Mouse (Mus musculus): ENCODE data around the gene Gm5148.

The Gm5148 gene

DNA sequence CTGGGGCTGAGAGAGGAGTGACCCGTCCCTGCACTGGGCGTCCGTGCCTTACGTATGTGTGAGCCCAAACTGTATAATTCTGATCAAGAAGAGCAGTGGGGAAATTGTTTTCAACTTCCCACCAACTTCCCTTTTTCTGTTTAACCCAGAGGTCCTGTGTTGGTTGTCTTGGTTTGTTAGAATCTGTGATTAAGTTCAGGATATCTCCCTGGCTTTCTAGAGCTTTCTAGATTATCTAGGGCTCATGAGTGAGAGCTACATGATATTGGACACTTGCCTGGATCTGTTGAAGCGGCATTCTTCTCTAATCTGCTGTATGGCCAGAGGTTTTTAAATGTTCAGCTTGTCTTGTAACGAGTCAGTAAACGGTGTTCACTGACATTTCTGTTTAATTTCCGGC, 30.7 kb downstream of the Gm5148 start:
- DNase-seq (ENCODE audit: low spot score in 2 of 2) = no peak

DNA sequence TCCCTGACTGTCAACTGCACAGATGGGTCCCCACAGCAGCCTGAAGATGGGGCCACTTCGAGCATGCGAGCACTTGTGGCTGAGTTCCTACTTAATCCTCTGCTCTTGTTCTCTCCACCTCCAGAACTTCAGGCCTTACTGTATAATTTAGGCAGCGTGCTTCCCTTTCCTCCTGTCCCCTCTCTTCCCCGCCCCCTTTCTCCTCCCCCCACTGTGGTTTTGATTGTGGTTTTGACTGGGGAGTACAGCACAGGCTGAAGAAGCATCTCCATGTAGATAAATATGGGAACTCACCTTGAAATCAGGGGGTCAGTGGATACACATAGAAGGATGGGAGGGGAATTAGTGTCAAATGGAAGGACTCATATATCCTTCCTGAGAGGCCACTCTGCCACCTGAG, 31.3 kb downstream of the Gm5148 start:
- no peak for DNase-seq (ENCODE audit: low spot score in 2 of 2)

- DNase-seq (ENCODE audit: low spot score in 2 of 2) = no peak
These were observed 36.9 kb downstream of the Gm5148 start for GRCm38 (mm10) chr3:37687158-37687980.

DNA sequence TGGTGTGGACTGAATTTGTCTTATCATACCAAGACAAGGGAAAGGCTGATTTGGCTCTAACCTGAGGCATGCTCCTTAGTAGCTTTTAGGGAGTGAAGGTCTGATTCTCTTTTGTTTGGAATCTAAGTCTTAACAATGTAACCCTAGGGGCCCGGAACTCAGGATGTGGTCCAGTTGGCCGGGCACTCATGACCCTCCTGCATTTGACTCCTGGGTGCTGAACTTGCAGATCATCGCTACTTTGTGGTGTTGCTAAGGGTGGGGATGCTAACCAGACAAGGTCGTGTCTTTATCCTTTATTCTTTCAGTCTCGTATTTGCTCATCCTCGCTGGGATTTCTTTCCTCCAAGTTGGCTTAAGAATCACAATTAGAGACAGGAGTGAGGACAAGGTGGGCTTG, 37.5 kb downstream of the Gm5148 start:
- no peak for DNase-seq (ENCODE audit: low spot score in 2 of 2)

GRCm38 (mm10) chr3:37686219-37686618, 38.1 kb downstream of the Gm5148 start:
- DNase-seq (ENCODE audit: low spot score in 2 of 2) = no peak

DNA sequence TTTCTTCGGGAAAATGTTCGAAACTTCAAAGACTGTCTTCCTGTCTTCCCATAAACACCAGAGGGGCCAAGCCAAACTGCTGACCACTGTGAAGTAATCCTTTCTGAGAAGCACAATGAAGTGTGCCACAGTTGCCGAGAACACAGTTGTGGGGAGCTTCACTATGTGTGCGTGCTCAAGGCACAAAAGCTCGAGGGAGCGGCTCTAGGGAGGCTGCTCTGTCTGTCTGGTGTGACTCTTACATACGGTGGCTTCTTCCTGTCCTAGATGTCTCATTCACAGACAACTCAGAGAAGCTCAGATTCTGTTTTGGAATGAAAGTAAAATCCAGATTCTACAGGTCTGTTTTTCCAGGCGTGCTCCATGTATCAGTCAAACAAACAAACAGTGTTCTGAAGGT, 48.0 kb downstream of the Gm5148 start:
- no peak for DNase-seq (ENCODE audit: low spot score in 2 of 2)

- DNase-seq (ENCODE audit: low spot score in 2 of 2) = no peak
These were observed 49.2 kb downstream of the Gm5148 start for GRCm38 (mm10) chr3:37675056-37675525.

GRCm38 (mm10) chr3:37673513-37674261, 50.6 kb downstream of the Gm5148 start:
- DNase-seq (ENCODE audit: low spot score in 2 of 2) = no peak

- DNase-seq (ENCODE audit: low spot score in 2 of 2) = no peak
These were observed 51.8 kb downstream of the Gm5148 start for GRCm38 (mm10) chr3:37672266-37673040.

DNA sequence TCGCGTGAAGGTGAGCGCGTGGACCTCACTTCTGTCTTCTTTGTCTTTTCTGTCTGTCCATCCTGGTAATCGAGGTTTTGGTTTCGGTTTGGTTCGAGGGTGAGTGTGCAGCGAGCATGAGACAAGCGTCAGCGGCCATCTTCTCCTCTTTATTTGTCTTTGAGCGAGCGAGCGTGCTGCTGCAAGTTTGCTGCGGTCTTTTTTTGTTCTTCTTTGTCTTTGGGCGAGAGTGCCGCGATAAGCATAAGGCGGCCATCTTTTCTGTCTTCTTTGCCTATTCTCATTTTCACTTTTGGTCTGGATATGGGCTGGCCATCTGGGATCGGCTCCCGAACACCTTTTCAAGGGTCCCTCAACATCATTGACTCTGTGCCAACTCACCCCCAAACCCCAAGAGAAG, 55.2 kb downstream of the Gm5148 start:
- no peak for DNase-seq (ENCODE audit: low spot score in 2 of 2)

- DNase-seq (ENCODE audit: low spot score in 2 of 2) = no peak
These were observed 55.6 kb downstream of the Gm5148 start for GRCm38 (mm10) chr3:37668652-37669051.

DNA sequence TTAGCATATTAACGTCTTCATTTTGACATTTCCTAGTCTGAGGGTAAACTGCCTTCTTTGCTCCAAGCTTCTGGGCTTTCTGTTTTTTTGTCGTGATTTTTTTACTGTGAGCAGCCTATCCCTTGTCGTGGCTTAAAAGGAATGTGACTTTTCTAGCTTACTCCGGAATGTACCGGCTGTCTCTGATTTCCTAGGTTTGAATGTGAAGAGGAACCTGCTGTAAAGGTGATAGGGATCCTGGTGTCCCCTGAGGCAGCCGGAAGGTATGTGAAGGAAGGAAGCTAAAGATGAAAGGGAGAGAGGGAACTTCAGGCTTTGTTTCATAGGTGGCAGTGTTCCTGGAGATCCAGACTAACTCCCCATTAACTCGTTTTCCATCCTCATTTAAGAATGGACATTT, 56.6 kb downstream of the Gm5148 start:
- DNase-seq (ENCODE audit: low spot score in 2 of 2) = no peak

DNA sequence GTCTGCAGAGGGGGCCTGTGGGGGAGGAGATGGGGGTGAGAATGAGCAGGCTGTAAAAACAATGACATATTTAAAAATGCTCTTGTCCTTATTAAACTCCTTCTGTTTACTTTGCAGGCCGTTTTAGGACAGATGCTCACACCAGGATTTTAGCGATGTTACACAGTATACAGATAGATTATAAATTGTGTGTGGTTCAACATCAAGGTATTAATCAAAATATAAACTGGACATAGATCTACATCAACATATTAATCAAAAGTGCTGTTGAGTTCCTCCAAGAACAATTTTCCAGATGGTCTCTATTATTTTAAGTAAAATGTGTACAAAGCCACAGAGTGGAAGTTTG, 57.2 kb downstream of the Gm5148 start:
- DNase-seq (ENCODE audit: low spot score in 2 of 2) = no peak

DNA sequence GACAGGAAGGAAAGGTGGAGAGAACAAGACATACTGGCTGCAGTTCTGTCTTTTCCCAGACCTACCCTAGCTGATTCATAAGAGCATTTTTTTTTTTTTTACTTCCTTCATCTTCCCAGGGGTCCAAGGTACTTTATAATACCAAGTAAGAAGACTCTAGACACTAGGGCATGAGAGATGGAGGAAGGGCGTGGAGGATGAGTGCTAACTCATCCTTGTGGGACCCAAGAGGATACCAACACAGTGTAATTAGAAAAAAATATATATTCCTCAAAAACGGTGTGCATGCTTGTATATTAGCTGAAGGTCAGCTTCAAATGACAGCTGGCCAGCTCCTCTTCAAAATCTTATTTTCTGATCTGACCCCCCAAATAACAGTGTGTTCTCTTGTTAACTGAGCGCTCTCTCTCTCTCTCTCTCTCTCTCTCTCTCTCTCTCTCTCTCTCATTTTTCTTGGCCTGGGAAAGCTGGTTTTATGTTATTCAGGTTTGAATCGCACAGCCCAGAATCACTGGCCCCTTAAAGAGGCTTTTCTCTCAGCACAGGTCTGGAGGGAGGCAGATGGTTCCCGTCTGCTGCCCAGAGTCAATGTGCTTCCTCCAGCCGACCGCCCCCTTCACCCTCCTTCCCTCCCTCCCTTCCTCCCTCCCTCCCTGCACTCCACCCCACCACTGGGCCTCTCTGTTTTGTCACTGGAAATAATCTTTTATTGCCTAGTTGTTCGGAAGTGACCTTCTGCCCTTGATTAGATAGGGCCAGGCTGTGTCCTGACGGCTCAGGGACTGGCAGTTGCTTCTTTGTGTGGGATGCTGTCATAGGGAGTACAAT, 57.8 kb downstream of the Gm5148 start:
- no peak for DNase-seq (ENCODE audit: low spot score in 2 of 2)
